Mouse (Mus musculus) gastrocnemius, adult 18-20 months (tissue): ENCODE data around the gene Tbl1x. TPM values are rescaled to one million over a fixed set of nuclear protein-coding genes. Genes with fewer than 3 reads are reported as not detected.
"Not testable (repeated sequence)": the region's sequence is repeated elsewhere in the genome, so short reads cannot be mapped to it uniquely, and the experiment has no call there.

Experiments used
- DNase-seq: peaks from one replicate; pipeline ENCODE4 v3.0.0; 2021; ENCODE audit warnings: low spot score
- long read RNA-seq, 2 experiments: library from polyadenylated mRNA; stranded (forward); transcript quantifications; one replicate each; pipeline ENCODE4 v2.0.0; 2021
- total RNA-seq, 2 experiments: library from RNA; stranded (reverse); gene quantifications; 2 replicates each; pipeline ENCODE4 v1.2.3; 2021

Gene Tbl1x
- total RNA-seq = 10 to 100 TPM; 10.3 to 12.8 TPM
- long read RNA-seq, experiment 1, full-length matches to known transcripts = 11 of 20 reads
- long read RNA-seq, experiment 1, partial matches to known transcripts = 4 of 20 reads
- long read RNA-seq, experiment 1, other reads (novel, unspliced or antisense) = 5 of 20 reads
- long read RNA-seq, experiment 2, full-length matches to known transcripts = 6 of 11 reads
- long read RNA-seq, experiment 2, partial matches to known transcripts = 2 of 11 reads
- long read RNA-seq, experiment 2, other reads (novel, unspliced or antisense) = 3 of 11 reads

GRCm38 (mm10) chrX:77510371-77511300, at the start of gene Tbl1x:
Tbl1x (plus strand) TSS chrX:77511013.
- peak; percentile 55 for DNase-seq

GRCm38 (mm10) chrX:77469216-77469615, 41.6 kb upstream of the Tbl1x start:
- DNase-seq = no peak

- no peak for DNase-seq
Observed at GRCm38 (mm10) chrX:77472858-77473257, 38.0 kb upstream of the Tbl1x start.

GRCm38 (mm10) chrX:77473511-77473910, 37.3 kb upstream of the Tbl1x start:
- no peak for DNase-seq

- DNase-seq = no peak
Observed at GRCm38 (mm10) chrX:77474551-77474950, 36.3 kb upstream of the Tbl1x start.

GRCm38 (mm10) chrX:77477526-77477925, 33.3 kb upstream of the Tbl1x start:
- no peak for DNase-seq

GRCm38 (mm10) chrX:77487922-77488799, 22.7 kb upstream of the Tbl1x start:
- peak; percentile 34 for DNase-seq

GRCm38 (mm10) chrX:77490127-77490526, 20.7 kb upstream of the Tbl1x start:
- DNase-seq = no peak

GRCm38 (mm10) chrX:77509149-77509548, 1.7 kb upstream of the Tbl1x start:
- DNase-seq = peak; percentile 86

GRCm38 (mm10) chrX:77509776-77510175, 1.0 kb upstream of the Tbl1x start:
- peak; percentile 7 for DNase-seq

GRCm38 (mm10) chrX:77511301-77511993, 634 bp downstream of the Tbl1x start:
- DNase-seq = peak; percentile 7

GRCm38 (mm10) chrX:77511994-77512485, 1.2 kb downstream of the Tbl1x start:
- DNase-seq = no peak

GRCm38 (mm10) chrX:77517274-77518085, 6.7 kb downstream of the Tbl1x start:
- DNase-seq = no peak

- DNase-seq = no peak
Observed at GRCm38 (mm10) chrX:77518929-77519328, 8.1 kb downstream of the Tbl1x start.

GRCm38 (mm10) chrX:77522842-77523375, 12.1 kb downstream of the Tbl1x start:
- DNase-seq = no peak

GRCm38 (mm10) chrX:77525179-77525578, 14.4 kb downstream of the Tbl1x start:
- DNase-seq = no peak

GRCm38 (mm10) chrX:77528401-77528800, 17.6 kb downstream of the Tbl1x start:
- no peak for DNase-seq

GRCm38 (mm10) chrX:77530997-77531396, 20.2 kb downstream of the Tbl1x start:
- DNase-seq = no peak

GRCm38 (mm10) chrX:77533922-77534321, 23.1 kb downstream of the Tbl1x start:
- DNase-seq = peak; percentile 69

GRCm38 (mm10) chrX:77539770-77540169, 29.0 kb downstream of the Tbl1x start:
- not testable (repeated sequence) for DNase-seq
